Mouse (Mus musculus): ENCODE data around the gene Slco3a1. TPM values are rescaled to one million over a fixed set of nuclear protein-coding genes. Genes with fewer than 3 reads are reported as not detected.

Slco3a1 gene
- 5.1 and 9.0 TPM in 2 replicates for total RNA-seq (2012; rRNA removed)

DNA sequence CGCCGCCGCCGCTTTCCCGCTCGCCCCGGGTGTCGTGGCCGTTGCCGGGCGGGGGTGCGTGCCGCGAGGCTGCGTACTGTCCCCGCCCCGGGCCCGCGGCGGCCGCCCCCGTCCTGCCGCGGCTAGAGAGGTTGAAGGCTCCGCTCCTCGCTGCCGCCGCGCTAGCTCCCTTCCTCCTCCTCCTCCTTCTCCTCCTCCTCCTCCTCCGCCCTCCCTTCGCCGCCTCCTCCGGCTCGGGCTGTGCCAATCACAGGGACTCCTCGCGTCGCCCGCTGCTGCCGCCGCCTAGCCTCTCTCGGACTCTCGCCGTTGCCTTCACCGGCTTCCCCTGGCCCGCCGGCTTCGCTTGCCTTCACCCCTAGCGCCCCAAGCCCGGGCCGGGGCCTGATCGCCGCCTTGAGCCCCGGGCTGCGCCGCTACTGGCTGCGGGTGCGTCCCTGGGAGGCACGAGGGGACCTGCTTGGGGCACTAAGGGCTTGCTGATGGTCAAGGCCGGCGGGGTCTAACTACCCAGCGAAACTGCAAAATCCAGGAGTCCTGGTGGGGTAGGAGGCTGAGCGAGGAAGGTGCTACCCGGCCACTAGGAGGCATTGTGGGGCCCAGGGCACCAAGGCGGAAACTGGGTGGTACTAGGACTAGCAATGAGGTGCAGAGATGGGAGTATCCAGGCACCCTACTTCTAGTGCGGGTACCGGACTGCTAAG lies at the start of gene Slco3a1:
Gene Slco3a1 (minus strand): TSS at position 173 of the 704 bp plus-strand sequence.
- H3K9me3 ChIP-seq (ENCODE audit: control insufficient read depth, insufficient read depth, low read depth, low read length): no peaks in the 10 kb centered on the region
- H3K27ac ChIP-seq (ENCODE audit: insufficient read depth, low read depth, low read length, poor library complexity, severe bottlenecking): no peak within 1 kb of the TSS
- TF ChIP-seq MAFK (IDR thresholded peaks at IDR 0.05; ENCODE audit: insufficient read depth, low read depth, low read length) (no peak), ZNF384 (IDR thresholded peaks at IDR 0.05; ENCODE audit: low read depth, low read length) (no peak), HCFC1 (IDR thresholded peaks at IDR 0.05; ENCODE audit: borderline replicate concordance, insufficient read depth, low read length) (no peak), ZC3H11A (IDR thresholded peaks at IDR 0.05; ENCODE audit: borderline replicate concordance, low read depth, low read length) (no peak), CHD2 (IDR thresholded peaks at IDR 0.05; ENCODE audit: low read depth, low read length) (no peak)
- peak; percentile 30 for DNase-seq (ENCODE audit: low read depth, low spot score)
- H3K9ac ChIP-seq (ENCODE audit: insufficient read depth, low read depth, low read length, poor library complexity, severe bottlenecking): peak within 1 kb of the TSS; percentile 60
- peak within 1 kb of the TSS; percentile 68 to 83 for H3K4me3 ChIP-seq (ENCODE audit: insufficient read depth in 1 of 2, low read depth in 1 of 2, low read length in 2 of 2, poor library complexity in 1 of 2, severe bottlenecking in 1 of 2)
- no peaks in the 10 kb centered on the region; a peak in 1 of 4 replicates for H3K4me1 ChIP-seq (ENCODE audit: control insufficient read depth in 2 of 2, insufficient read depth in 2 of 2, low read length in 2 of 2, poor library complexity in 1 of 2)
- in situ Hi-C loops (cut with MboI; ENCODE audit: low sequenced_read_pairs in 2 of 2, unreplicated experiment in 2 of 2): no loop called here
- no peaks in the 10 kb centered on the region for H3K36me3 ChIP-seq (ENCODE audit: control insufficient read depth, insufficient read depth, low read length, poor library complexity, severe bottlenecking)

GRCm38 (mm10) chr7:74600996-74601395 lies 46.4 kb upstream of the Slco3a1 start:
- H3K9me3 ChIP-seq (ENCODE audit: control insufficient read depth, insufficient read depth, low read depth, low read length): no peaks in the 10 kb centered on the region
- no peak for TF ChIP-seq HCFC1 (IDR thresholded peaks at IDR 0.05; ENCODE audit: borderline replicate concordance, insufficient read depth, low read length)
- TF ChIP-seq ZNF384 (IDR thresholded peaks at IDR 0.05; ENCODE audit: low read depth, low read length): no peak
- no peak overlapping the region for H3K9ac ChIP-seq (ENCODE audit: insufficient read depth, low read depth, low read length, poor library complexity, severe bottlenecking)
- no peaks in the 10 kb centered on the region for H3K4me1 ChIP-seq (ENCODE audit: control insufficient read depth in 2 of 2, insufficient read depth in 2 of 2, low read length in 2 of 2, poor library complexity in 1 of 2)
- H3K36me3 ChIP-seq (ENCODE audit: control insufficient read depth, insufficient read depth, low read length, poor library complexity, severe bottlenecking): no peaks in the 10 kb centered on the region
- no peak overlapping the region for H3K4me3 ChIP-seq (ENCODE audit: insufficient read depth in 1 of 2, low read depth in 1 of 2, low read length in 2 of 2, poor library complexity in 1 of 2, severe bottlenecking in 1 of 2)
- no peak for DNase-seq (ENCODE audit: low read depth, low spot score)
- in situ Hi-C loops (cut with MboI; ENCODE audit: low sequenced_read_pairs in 2 of 2, unreplicated experiment in 2 of 2): no loop called here
- no peak overlapping the region for H3K27ac ChIP-seq (ENCODE audit: insufficient read depth, low read depth, low read length, poor library complexity, severe bottlenecking)

GRCm38 (mm10) chr7:74579411-74579810 lies 24.8 kb upstream of the Slco3a1 start:
- Histone ChIP-seq H3K4me3 (ENCODE audit: insufficient read depth in 1 of 2, low read depth in 1 of 2, low read length in 2 of 2, poor library complexity in 1 of 2, severe bottlenecking in 1 of 2) (no peak overlapping the region), H3K4me1 (ENCODE audit: control insufficient read depth in 2 of 2, insufficient read depth in 2 of 2, low read length in 2 of 2, poor library complexity in 1 of 2) (no peaks in the 10 kb centered on the region), H3K9ac (ENCODE audit: insufficient read depth, low read depth, low read length, poor library complexity, severe bottlenecking) (no peak overlapping the region), H3K9me3 (ENCODE audit: control insufficient read depth, insufficient read depth, low read depth, low read length) (no peaks in the 10 kb centered on the region), H3K36me3 (ENCODE audit: control insufficient read depth, insufficient read depth, low read length, poor library complexity, severe bottlenecking) (no peaks in the 10 kb centered on the region), H3K27ac (ENCODE audit: insufficient read depth, low read depth, low read length, poor library complexity, severe bottlenecking) (no peak overlapping the region)
- no peak for TF ChIP-seq MAFK (IDR thresholded peaks at IDR 0.05; ENCODE audit: insufficient read depth, low read depth, low read length)
- TF ChIP-seq CHD2 (IDR thresholded peaks at IDR 0.05; ENCODE audit: low read depth, low read length): no peak
- TF ChIP-seq HCFC1 (IDR thresholded peaks at IDR 0.05; ENCODE audit: borderline replicate concordance, insufficient read depth, low read length): no peak
- TF ChIP-seq ZNF384 (IDR thresholded peaks at IDR 0.05; ENCODE audit: low read depth, low read length): no peak
- in situ Hi-C loops (cut with MboI; ENCODE audit: low sequenced_read_pairs in 2 of 2, unreplicated experiment in 2 of 2): no loop called here
- DNase-seq (ENCODE audit: low read depth, low spot score): no peak

DNA sequence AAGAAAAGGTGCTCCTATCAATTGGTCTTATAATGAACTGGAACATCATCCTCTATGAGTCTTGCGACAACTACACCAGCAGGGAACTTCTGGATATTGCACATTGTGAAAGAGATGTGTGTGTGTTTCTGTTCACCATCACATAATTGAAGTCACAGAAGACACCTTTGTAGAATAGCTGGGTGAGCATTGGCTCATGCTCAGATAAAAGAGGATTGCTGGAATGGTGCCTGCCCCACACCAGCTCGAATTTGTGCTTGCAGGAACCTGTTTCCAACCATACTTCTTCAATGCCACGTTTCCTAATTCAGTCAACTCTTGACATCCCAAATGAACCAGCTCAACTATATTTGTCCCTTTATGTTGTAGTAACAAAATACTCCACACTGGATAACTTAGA lies 21.1 kb upstream of the Slco3a1 start:
- Histone ChIP-seq H3K9ac (ENCODE audit: insufficient read depth, low read depth, low read length, poor library complexity, severe bottlenecking) (no peak overlapping the region), H3K36me3 (ENCODE audit: control insufficient read depth, insufficient read depth, low read length, poor library complexity, severe bottlenecking) (no peaks in the 10 kb centered on the region), H3K9me3 (ENCODE audit: control insufficient read depth, insufficient read depth, low read depth, low read length) (no peaks in the 10 kb centered on the region), H3K27ac (ENCODE audit: insufficient read depth, low read depth, low read length, poor library complexity, severe bottlenecking) (no peak overlapping the region), H3K4me1 (ENCODE audit: control insufficient read depth in 2 of 2, insufficient read depth in 2 of 2, low read length in 2 of 2, poor library complexity in 1 of 2) (no peaks in the 10 kb centered on the region), H3K4me3 (ENCODE audit: insufficient read depth in 1 of 2, low read depth in 1 of 2, low read length in 2 of 2, poor library complexity in 1 of 2, severe bottlenecking in 1 of 2) (no peak overlapping the region)
- no peak for TF ChIP-seq MAFK (IDR thresholded peaks at IDR 0.05; ENCODE audit: insufficient read depth, low read depth, low read length)
- no peak for TF ChIP-seq CHD2 (IDR thresholded peaks at IDR 0.05; ENCODE audit: low read depth, low read length)
- TF ChIP-seq ZNF384 (IDR thresholded peaks at IDR 0.05; ENCODE audit: low read depth, low read length): no peak
- TF ChIP-seq ZC3H11A (IDR thresholded peaks at IDR 0.05; ENCODE audit: borderline replicate concordance, low read depth, low read length): no peak
- no peak for TF ChIP-seq HCFC1 (IDR thresholded peaks at IDR 0.05; ENCODE audit: borderline replicate concordance, insufficient read depth, low read length)
- in situ Hi-C loops (cut with MboI; ENCODE audit: low sequenced_read_pairs in 2 of 2, unreplicated experiment in 2 of 2): no loop called here
- no peak for DNase-seq (ENCODE audit: low read depth, low spot score)

GRCm38 (mm10) chr7:74555416-74555815 lies 836 bp upstream of the Slco3a1 start:
- Histone ChIP-seq H3K4me3 (ENCODE audit: insufficient read depth in 1 of 2, low read depth in 1 of 2, low read length in 2 of 2, poor library complexity in 1 of 2, severe bottlenecking in 1 of 2) (peak overlapping the region in 1 of 2 experiments; percentile 83; a peak in 2 of 4 replicates), H3K4me1 (ENCODE audit: control insufficient read depth in 2 of 2, insufficient read depth in 2 of 2, low read length in 2 of 2, poor library complexity in 1 of 2) (no peaks in the 10 kb centered on the region; a peak in 1 of 4 replicates), H3K9ac (ENCODE audit: insufficient read depth, low read depth, low read length, poor library complexity, severe bottlenecking) (no peak overlapping the region), H3K27ac (ENCODE audit: insufficient read depth, low read depth, low read length, poor library complexity, severe bottlenecking) (no peak overlapping the region), H3K9me3 (ENCODE audit: control insufficient read depth, insufficient read depth, low read depth, low read length) (no peaks in the 10 kb centered on the region), H3K36me3 (ENCODE audit: control insufficient read depth, insufficient read depth, low read length, poor library complexity, severe bottlenecking) (no peaks in the 10 kb centered on the region)
- in situ Hi-C loops (cut with MboI; ENCODE audit: low sequenced_read_pairs in 2 of 2, unreplicated experiment in 2 of 2): no loop called here
- TF ChIP-seq ZNF384 (IDR thresholded peaks at IDR 0.05; ENCODE audit: low read depth, low read length) (no peak), ZC3H11A (IDR thresholded peaks at IDR 0.05; ENCODE audit: borderline replicate concordance, low read depth, low read length) (peak; percentile 58; the same call in 1 of the 2 replicates), MAFK (IDR thresholded peaks at IDR 0.05; ENCODE audit: insufficient read depth, low read depth, low read length) (no peak), HCFC1 (IDR thresholded peaks at IDR 0.05; ENCODE audit: borderline replicate concordance, insufficient read depth, low read length) (no peak), CHD2 (IDR thresholded peaks at IDR 0.05; ENCODE audit: low read depth, low read length) (no peak)
- DNase-seq (ENCODE audit: low read depth, low spot score): peak; percentile 57
